Mouse (Mus musculus) heart, postnatal 36 days (tissue): ENCODE data around the gene Hspa4. TPM values are rescaled to one million over a fixed set of nuclear protein-coding genes. Genes with fewer than 3 reads are reported as not detected.
"Not testable (repeated sequence)": the region's sequence is repeated elsewhere in the genome, so short reads cannot be mapped to it uniquely, and the experiment has no call there.

ENCODE experiments used
- DNase-seq, 2 experiments: peaks; one replicate each; pipeline ENCODE4 v3.0.0; 2021 to 2022
- intact Hi-C: fragments of 180-260 bp; cut with DNase I; formaldehyde crosslinking; loops from one replicate; pipeline ENCODE4 v1.15.1; 2025
- total RNA-seq, 2 experiments: library from RNA; stranded (reverse); gene quantifications; 2 replicates each; pipeline ENCODE4 v1.2.3; 2021

The Hspa4 gene
- total RNA-seq, 2 experiments from 2014 or later = 125 to 126 TPM

- DNase-seq = peak; percentile 54 to 70
- intact Hi-C loops = no loop called here
Observed at GRCm38 (mm10) chr11:53308251-53308864, 8.1 kb upstream of the Hspa4 start.

- intact Hi-C loops = no loop called here
- DNase-seq = peak; percentile 19 to 33
Observed at GRCm38 (mm10) chr11:53307558-53308065, 7.4 kb upstream of the Hspa4 start.

GRCm38 (mm10) chr11:53306965-53307364, 6.7 kb upstream of the Hspa4 start:
- intact Hi-C loops = no loop called here
- DNase-seq = no peak

- intact Hi-C loops = loop anchor here (5.0 kb wide), 1 partner anchor 128 kb away; the partner anchor contains the start of genes Gdf9 and Uqcrq
- DNase-seq = no peak
Observed at GRCm38 (mm10) chr11:53304044-53304840, 4.0 kb upstream of the Hspa4 start.

GRCm38 (mm10) chr11:53301167-53301515, 884 bp upstream of the Hspa4 start:
- intact Hi-C loops = loop anchor here (5.0 kb wide), 1 partner anchor 131 kb away; the partner anchor contains the start of genes Gdf9 and Uqcrq
- DNase-seq = no peak

GRCm38 (mm10) chr11:53299551-53300329, 517 bp downstream of the Hspa4 start:
- intact Hi-C loops = loop anchor here (1.0 to 5.0 kb wide), 2 partner anchors 51 to 133 kb away; partner anchors contain the start of genes Aff4, Gdf9 and Uqcrq
- peak; percentile 63 to 64 for DNase-seq

- intact Hi-C loops = no loop called here
- DNase-seq = no peak
Observed at GRCm38 (mm10) chr11:53297947-53298860, 2.1 kb downstream of the Hspa4 start.

GRCm38 (mm10) chr11:53296880-53297279, 3.4 kb downstream of the Hspa4 start:
- intact Hi-C loops = no loop called here
- no peak for DNase-seq

- intact Hi-C loops = no loop called here
- DNase-seq = no peak
Observed at GRCm38 (mm10) chr11:53294441-53294840, 5.8 kb downstream of the Hspa4 start.

GRCm38 (mm10) chr11:53290871-53291270, 9.4 kb downstream of the Hspa4 start:
- DNase-seq = no peak

GRCm38 (mm10) chr11:53290187-53290586, 10.1 kb downstream of the Hspa4 start:
- intact Hi-C loops, DNase-seq: not testable (repeated sequence)

More at GRCm38 (mm10) chr11:53290871-53291270, 9.4 kb downstream of the Hspa4 start:
- intact Hi-C loops = no loop called here

GRCm38 (mm10) chr11:53285885-53286284, 14.4 kb downstream of the Hspa4 start:
- intact Hi-C loops = no loop called here

GRCm38 (mm10) chr11:53278411-53278810, 21.8 kb downstream of the Hspa4 start:
- DNase-seq = no peak
- intact Hi-C loops = no loop called here

More at GRCm38 (mm10) chr11:53285885-53286284, 14.4 kb downstream of the Hspa4 start:
- no peak for DNase-seq

- intact Hi-C loops = no loop called here
- no peak for DNase-seq
Observed at GRCm38 (mm10) chr11:53275358-53275757, 24.9 kb downstream of the Hspa4 start.

GRCm38 (mm10) chr11:53273313-53273712, 26.9 kb downstream of the Hspa4 start:
- DNase-seq = peak; percentile 9 to 26
- intact Hi-C loops = no loop called here

- no peak for DNase-seq
- intact Hi-C loops = no loop called here
Observed at GRCm38 (mm10) chr11:53269596-53269995, 30.7 kb downstream of the Hspa4 start.

GRCm38 (mm10) chr11:53260556-53260955, 39.7 kb downstream of the Hspa4 start:
- no peak for DNase-seq
- intact Hi-C loops = no loop called here

GRCm38 (mm10) chr11:53260056-53260455, 40.2 kb downstream of the Hspa4 start:
- intact Hi-C loops = no loop called here
- DNase-seq = no peak

- intact Hi-C loops = loop anchor here (10.0 kb wide), 1 partner anchor 734 kb away; no protein-coding TSS in a partner anchor
- no peak for DNase-seq
Observed at GRCm38 (mm10) chr11:53259047-53259632, 41.1 kb downstream of the Hspa4 start.
